Mouse (Mus musculus): ENCODE measurements around the gene Nenf.

The Nenf gene

GRCm38 (mm10) chr1:191324733-191325590 lies 7.0 kb upstream of the Nenf start:
- ATAC-seq (ENCODE audit: insufficient number of reproducible peaks, low FRiP score, low TSS enrichment): no peak; the same call in 1 of the 2 replicates

DNA sequence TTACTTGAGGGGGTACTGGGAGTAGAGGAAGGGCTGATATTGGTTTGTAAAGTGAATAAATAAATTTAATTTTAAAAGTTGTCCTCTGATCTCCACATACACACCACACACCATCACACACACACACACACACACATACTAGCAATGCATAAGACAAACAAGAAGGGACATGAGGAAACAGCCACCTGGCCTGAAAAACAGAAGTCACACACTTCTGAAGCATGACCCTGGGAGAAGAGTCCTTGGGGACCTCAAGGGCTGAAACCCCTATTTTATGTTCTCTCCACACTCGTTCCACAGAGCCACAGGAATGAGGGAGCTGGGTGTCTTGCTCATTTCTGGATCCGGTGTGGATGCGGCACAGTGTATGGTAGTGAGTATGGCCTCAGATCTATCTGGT lies 5.4 kb upstream of the Nenf start:
- no peak for ATAC-seq (ENCODE audit: insufficient number of reproducible peaks, low FRiP score, low TSS enrichment)

DNA sequence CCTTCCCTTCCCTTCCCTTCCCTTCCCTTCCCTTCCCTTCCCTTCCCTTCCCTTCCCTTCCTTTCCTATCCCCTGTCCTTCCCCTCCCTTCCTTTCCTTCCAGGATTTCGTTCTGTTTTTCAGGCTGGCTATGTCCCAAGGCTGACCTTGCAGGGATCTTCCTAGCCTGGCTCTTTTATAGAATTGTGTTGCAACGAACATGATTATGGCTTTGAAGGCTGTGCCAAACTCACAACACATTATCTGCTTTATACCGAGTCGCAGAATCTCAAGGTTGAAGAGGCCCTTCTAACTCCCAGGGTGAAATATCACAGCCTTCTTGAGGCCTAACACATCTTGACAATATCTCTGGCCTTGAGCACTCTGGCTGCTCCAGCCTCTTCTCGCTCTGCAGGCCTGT lies 692 bp upstream of the Nenf start:
- no peak for ATAC-seq (ENCODE audit: insufficient number of reproducible peaks, low FRiP score, low TSS enrichment)

DNA sequence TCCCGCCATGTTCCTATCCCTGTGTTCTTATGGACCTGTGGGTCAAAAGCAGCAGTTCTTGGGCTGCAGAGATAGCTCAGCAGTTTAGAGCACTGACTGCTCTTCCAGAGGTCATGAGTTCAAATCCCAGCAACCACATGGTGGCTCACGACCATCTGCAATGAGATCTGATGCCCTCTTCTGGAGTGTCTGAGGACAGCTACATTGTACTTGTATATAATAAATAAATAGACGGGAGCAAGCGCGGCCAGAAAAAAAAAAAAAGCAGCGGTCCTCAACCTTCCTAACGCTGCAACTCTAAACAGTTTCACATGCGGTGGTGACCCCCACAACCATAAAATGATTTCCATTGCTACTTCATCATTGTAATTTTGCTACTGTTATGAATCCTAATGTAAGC lies 1.2 kb downstream of the Nenf start:
- ATAC-seq (ENCODE audit: insufficient number of reproducible peaks, low FRiP score, low TSS enrichment): no peak

DNA sequence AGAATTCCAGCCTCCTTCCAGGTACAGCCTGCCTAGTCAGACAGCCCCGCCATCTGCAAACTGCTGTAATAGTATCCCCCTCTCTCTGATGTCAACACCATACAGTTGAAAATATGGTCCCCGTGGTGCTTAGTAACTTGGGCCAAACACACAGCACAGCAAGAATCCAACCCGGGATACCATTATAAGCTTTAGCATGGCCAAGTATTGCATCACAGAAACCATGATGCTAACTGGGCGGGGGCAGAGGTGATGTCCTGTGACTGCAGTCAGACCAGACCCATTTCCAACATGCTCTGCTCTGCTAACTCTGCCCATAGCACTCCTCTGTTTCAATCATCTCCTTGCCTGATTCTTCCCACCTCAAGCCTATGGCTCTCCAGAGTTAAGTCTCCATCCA lies 4.1 kb downstream of the Nenf start:
- no peak for ATAC-seq (ENCODE audit: insufficient number of reproducible peaks, low FRiP score, low TSS enrichment)

- ATAC-seq (ENCODE audit: insufficient number of reproducible peaks, low FRiP score, low TSS enrichment): no peak
Measured at GRCm38 (mm10) chr1:191313158-191313557, 4.8 kb downstream of the Nenf start.

DNA sequence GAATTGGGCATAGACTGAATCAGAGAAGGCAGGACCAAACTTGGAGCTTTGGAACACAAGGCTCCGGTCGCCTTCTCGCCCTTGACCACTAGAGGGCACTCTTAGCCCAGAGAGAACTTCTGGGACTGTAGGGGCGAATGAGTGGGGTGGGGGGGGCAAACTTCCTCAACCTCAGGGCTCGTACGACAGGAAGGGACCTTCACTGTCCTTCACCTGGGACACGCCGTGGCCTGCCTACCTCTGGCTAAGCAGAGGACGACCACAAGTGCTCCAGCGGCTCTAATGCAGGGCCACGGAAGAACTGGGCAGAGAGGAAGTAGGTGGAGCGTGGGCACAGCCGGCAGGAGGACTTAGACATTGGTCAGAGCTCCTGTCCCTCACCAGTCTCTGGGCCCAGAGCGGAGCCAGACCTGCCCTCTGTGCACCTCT lies 5.5 kb downstream of the Nenf start:
- peak; percentile 97 for ATAC-seq (ENCODE audit: insufficient number of reproducible peaks, low FRiP score, low TSS enrichment)

GRCm38 (mm10) chr1:191311296-191311898 lies 6.6 kb downstream of the Nenf start:
- ATAC-seq (ENCODE audit: insufficient number of reproducible peaks, low FRiP score, low TSS enrichment): no peak

- ATAC-seq (ENCODE audit: insufficient number of reproducible peaks, low FRiP score, low TSS enrichment): no peak
Measured at GRCm38 (mm10) chr1:191307766-191308455, 10.1 kb downstream of the Nenf start.

GRCm38 (mm10) chr1:191306316-191306715 lies 11.7 kb downstream of the Nenf start:
- no peak for ATAC-seq (ENCODE audit: insufficient number of reproducible peaks, low FRiP score, low TSS enrichment)

DNA sequence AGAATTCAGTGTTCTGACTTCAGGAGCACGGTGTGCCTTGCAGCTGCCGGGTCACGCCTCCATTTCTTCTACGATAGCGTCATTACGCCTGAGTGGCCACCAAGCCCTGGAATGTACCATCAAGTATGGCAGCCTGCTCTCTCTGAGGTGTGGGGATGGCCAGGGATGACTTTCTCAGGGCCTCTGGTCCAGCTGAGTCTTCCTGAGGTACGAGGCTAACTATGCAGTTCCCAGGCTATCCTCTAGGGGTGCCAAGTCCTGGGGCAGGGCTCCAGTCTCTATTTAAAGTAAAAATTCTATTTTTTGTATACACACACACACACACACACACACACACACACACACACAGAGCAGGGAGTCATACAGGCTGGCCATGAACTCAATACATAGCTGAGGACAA lies 12.4 kb downstream of the Nenf start:
- ATAC-seq (ENCODE audit: insufficient number of reproducible peaks, low FRiP score, low TSS enrichment): peak; percentile 36; the same call in 1 of the 2 replicates

- ATAC-seq (ENCODE audit: insufficient number of reproducible peaks, low FRiP score, low TSS enrichment): no peak
Measured at GRCm38 (mm10) chr1:191304216-191304615, 13.8 kb downstream of the Nenf start.

- ATAC-seq (ENCODE audit: insufficient number of reproducible peaks, low FRiP score, low TSS enrichment): no peak
Measured at GRCm38 (mm10) chr1:191303736-191304135, 14.3 kb downstream of the Nenf start.

- ATAC-seq (ENCODE audit: insufficient number of reproducible peaks, low FRiP score, low TSS enrichment): no peak
Measured at GRCm38 (mm10) chr1:191301903-191302302, 16.1 kb downstream of the Nenf start.

GRCm38 (mm10) chr1:191299215-191299942 lies 18.6 kb downstream of the Nenf start:
- ATAC-seq (ENCODE audit: insufficient number of reproducible peaks, low FRiP score, low TSS enrichment): no peak

GRCm38 (mm10) chr1:191298304-191298703 lies 19.7 kb downstream of the Nenf start:
- no peak for ATAC-seq (ENCODE audit: insufficient number of reproducible peaks, low FRiP score, low TSS enrichment)

- peak; percentile 22; the same call in 1 of the 2 replicates for ATAC-seq (ENCODE audit: insufficient number of reproducible peaks, low FRiP score, low TSS enrichment)
Measured at GRCm38 (mm10) chr1:191296445-191296844, 21.5 kb downstream of the Nenf start.

DNA sequence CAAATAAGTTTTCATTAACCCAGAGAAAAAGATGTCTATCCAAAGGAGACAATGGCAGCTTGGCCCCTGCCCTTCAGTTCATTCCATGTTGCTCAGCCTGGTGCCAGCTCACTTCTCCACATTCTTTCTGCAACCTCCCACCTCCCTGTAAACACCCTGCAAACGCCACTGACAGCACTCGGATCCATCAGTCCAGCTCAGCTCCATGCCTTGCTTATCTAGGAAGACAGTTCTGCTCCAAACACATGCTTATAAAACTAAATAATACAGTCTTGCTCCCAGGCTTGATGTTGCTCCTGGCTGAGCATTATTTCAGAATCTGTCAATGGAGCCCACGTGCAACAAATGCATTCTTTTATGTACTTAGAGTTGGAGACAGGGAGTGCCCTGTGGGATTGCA lies 22.2 kb downstream of the Nenf start:
- ATAC-seq (ENCODE audit: insufficient number of reproducible peaks, low FRiP score, low TSS enrichment): no peak

DNA sequence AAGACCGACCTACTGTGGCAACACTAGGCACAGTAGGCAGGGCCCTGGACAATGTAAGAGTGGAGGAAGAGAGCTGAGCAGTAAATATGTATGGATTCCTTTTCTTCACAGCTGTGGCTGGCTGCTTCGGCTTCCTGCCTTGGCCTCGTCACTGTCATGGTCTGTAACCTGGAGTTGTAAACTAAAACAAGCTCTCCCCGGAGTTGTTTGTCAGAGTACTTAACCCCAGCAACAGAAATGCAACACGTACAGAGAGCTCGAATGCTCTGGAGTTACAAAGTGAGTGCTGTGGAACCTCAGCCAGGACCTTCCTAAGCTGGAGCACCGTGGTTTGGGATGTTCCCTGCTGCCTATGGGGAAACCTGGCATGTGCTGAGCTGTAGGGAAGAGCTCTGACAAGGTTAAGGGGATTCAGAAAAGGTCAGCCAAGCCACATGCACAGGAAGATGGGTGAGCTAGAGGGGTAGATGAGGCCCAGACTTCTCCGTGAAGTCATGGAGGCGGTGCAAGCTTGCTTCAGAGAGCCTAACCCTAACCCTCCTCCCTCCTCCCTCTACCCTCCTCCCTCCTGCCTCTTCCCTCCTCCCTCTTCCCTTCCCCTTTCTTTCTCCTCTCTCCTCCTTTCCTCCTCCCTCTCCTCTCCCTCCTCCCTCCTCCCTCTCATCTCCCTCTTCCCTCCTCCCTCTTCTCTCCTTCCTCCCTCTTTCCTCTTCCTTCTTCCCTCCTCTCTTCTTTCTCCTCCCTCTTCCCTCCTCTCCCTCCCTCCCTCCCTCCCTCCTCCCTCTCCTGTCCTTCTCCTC lies 23.8 kb downstream of the Nenf start:
- ATAC-seq (ENCODE audit: insufficient number of reproducible peaks, low FRiP score, low TSS enrichment): no peak

- ATAC-seq (ENCODE audit: insufficient number of reproducible peaks, low FRiP score, low TSS enrichment): no peak
Measured at GRCm38 (mm10) chr1:191293051-191293450, 24.9 kb downstream of the Nenf start.
